Mouse (Mus musculus): Measurements from ENCODE around the gene Ugdh. TPM values are rescaled to one million over a fixed set of nuclear protein-coding genes. Genes with fewer than 3 reads are reported as not detected.

Ugdh gene
- polyA plus RNA-seq, 1 experiment, result 4.5 TPM

DNA sequence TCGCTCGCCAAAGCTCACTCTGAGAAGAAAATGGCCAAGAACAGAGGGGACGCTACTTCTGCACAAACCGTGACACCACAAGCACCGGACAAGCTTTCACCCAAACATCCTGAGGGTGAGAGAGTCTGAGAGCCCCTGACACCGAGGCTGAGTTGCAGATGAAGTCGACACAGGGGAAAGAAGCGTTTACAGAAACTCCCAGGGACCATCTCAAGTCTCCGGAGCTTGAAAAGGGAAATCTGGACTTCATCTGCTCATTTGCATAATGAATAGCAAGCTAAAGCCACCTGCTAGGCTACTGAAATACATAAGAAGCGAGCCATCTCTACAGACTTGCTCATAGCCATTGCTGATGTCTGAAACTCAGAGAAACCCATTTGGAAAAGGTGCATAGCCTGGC, 16.6 kb downstream of the Ugdh start:
- no peaks in the 10 kb centered on the region for H3K4me1 ChIP-seq (ENCODE audit: control insufficient read depth, insufficient read depth, insufficient read length)
- H3K36me3 ChIP-seq (ENCODE audit: control insufficient read depth, insufficient read depth, low read length), result peaks cover 23% of the 10 kb centered on the region
- WGBS, result 88% methylated on average over 10 of the region's 10 CpGs
- TF ChIP-seq POLR2A (IDR thresholded peaks at IDR 0.05; ENCODE audit: low read depth, low read length) (no peak), CTCF (IDR thresholded peaks at IDR 0.05; ENCODE audit: extremely low read depth, insufficient read depth, insufficient read length, insufficient replicate concordance) (no peak)
- no peaks in the 10 kb centered on the region for H3K27me3 ChIP-seq (ENCODE audit: control insufficient read depth, insufficient read depth, low read length)
- no peak for DNase-seq (ENCODE audit: low read depth in 1 of 2, low spot score in 2 of 2)
- no peak overlapping the region for H3K27ac ChIP-seq (ENCODE audit: insufficient read depth, low read length)
- H3K4me3 ChIP-seq (ENCODE audit: extremely low read depth, insufficient read depth, insufficient read length), result no peak overlapping the region

DNA sequence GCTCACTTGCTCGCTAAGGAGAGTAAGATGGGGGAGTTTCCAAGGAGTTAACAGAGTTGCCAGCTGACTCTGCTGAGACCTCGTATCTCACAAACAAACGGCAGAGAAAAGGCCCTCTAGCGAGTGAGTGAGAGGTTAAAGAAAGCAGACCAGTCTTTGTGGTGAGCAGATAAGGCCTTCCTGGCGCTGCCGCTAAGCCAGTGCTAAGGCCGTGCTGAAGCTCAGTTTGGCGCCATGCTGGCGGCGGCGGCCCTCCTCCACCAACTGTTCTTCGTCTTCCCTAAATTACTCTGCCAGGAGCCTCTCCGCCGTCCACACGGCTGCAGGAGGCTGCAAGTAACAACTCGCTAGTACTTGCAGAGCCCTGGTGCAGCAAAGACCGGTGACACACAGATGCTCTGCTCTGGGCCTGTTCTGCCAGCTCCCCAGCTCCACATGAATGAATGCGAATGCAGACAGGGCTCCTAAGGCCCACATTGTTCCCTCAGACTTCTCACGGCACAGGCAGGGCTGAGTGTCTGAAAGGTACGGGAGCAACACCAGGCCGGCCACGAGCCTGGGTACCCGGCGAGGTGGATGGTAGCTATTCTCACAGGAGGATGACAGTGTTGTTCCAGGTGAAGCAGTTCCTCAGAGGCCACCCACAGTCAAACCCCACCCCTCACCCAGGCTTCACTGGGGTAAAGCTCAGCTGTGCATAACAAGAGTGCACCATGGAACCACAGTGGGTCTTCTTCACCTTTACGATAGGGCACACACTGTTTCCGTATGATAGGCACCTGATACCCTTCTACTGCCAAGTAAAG, 19.9 kb downstream of the Ugdh start:
- TF ChIP-seq POLR2A (IDR thresholded peaks at IDR 0.05; ENCODE audit: low read depth, low read length) (no peak), CTCF (IDR thresholded peaks at IDR 0.05; ENCODE audit: extremely low read depth, insufficient read depth, insufficient read length, insufficient replicate concordance) (no peak)
- Histone ChIP-seq H3K27me3 (ENCODE audit: control insufficient read depth, insufficient read depth, low read length) (no peaks in the 10 kb centered on the region), H3K4me1 (ENCODE audit: control insufficient read depth, insufficient read depth, insufficient read length) (no peaks in the 10 kb centered on the region), H3K36me3 (ENCODE audit: control insufficient read depth, insufficient read depth, low read length) (peaks cover 20% of the 10 kb centered on the region), H3K4me3 (ENCODE audit: extremely low read depth, insufficient read depth, insufficient read length) (no peak overlapping the region), H3K27ac (ENCODE audit: insufficient read depth, low read length) (no peak overlapping the region)
- WGBS, result 83% methylated on average over 26 of the region's 26 CpGs
- DNase-seq (ENCODE audit: low read depth in 1 of 2, low spot score in 2 of 2), result no peak

DNA sequence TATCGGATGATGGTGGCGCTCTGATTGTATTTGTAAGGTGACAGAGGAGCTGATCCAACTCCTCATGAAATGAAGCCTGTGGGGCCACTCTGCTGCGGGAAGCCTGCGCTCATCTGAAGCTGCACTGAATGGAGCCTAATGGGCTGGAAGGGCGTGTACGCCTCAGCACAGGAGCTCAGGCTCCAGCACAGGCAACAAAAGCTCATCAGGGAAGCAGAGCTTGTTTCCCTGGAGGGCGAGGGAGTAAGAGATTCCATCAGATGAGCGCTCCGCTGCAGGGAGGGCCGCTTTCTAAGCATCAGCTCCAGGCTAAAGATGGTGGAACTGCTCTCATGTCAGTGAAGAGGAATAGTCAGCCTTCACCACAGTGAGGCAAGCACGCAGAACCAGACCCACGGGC, 27.8 kb downstream of the Ugdh start:
- WGBS, result 95% methylated on average over 12 of the region's 12 CpGs
- no peaks in the 10 kb centered on the region for H3K27me3 ChIP-seq (ENCODE audit: control insufficient read depth, insufficient read depth, low read length)
- H3K4me3 ChIP-seq (ENCODE audit: extremely low read depth, insufficient read depth, insufficient read length), result no peak overlapping the region
- peaks cover 19% of the 10 kb centered on the region for H3K36me3 ChIP-seq (ENCODE audit: control insufficient read depth, insufficient read depth, low read length)
- H3K4me1 ChIP-seq (ENCODE audit: control insufficient read depth, insufficient read depth, insufficient read length), result no peaks in the 10 kb centered on the region
- DNase-seq (ENCODE audit: low read depth in 1 of 2, low spot score in 2 of 2), result no peak
- no peak overlapping the region for H3K27ac ChIP-seq (ENCODE audit: insufficient read depth, low read length)
- TF ChIP-seq POLR2A (IDR thresholded peaks at IDR 0.05; ENCODE audit: low read depth, low read length) (no peak), CTCF (IDR thresholded peaks at IDR 0.05; ENCODE audit: extremely low read depth, insufficient read depth, insufficient read length, insufficient replicate concordance) (no peak)

DNA sequence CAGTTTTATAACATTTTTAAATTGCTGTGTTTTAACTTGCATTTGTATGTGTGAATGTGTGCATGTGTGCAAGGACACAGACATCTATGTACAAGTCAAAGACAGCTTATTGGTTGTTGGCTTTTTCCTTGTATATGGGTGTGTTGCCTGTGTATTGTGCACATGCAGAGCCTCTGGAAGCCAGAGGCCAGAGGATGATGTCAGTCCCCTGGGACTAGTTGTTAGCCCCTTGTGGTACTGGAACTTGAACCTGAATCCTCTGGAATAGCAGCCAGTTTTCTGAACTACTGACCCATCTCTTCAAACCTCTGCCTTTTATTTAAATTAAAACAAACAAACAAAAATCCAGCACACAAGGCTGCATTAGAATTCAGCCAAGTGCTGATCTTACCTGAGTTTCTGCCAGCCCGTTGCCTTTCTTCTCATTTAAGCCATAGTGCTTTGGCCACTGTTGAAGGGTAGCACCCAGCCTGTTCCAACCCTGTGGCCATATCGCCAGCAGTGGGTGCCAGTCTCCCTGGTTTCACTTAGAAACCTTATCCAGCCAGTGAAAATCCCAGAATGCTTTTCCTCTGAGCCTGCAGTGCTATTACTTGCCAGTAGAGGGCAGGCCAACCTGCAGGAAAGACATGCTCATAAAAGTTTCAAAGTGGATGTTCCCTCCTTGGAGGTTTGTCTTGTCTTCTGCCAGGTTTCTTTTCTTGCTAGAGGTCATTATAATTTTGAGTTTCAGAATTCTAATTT, 34.3 kb downstream of the Ugdh start:
- DNase-seq (ENCODE audit: low read depth in 1 of 2, low spot score in 2 of 2), result peak; percentile 62 to 66
- Histone ChIP-seq H3K4me1 (ENCODE audit: control insufficient read depth, insufficient read depth, insufficient read length) (no peaks in the 10 kb centered on the region), H3K36me3 (ENCODE audit: control insufficient read depth, insufficient read depth, low read length) (peaks cover 24% of the 10 kb centered on the region), H3K4me3 (ENCODE audit: extremely low read depth, insufficient read depth, insufficient read length) (no peak overlapping the region), H3K27me3 (ENCODE audit: control insufficient read depth, insufficient read depth, low read length) (no peaks in the 10 kb centered on the region), H3K27ac (ENCODE audit: insufficient read depth, low read length) (no peak overlapping the region)
- TF ChIP-seq CTCF (IDR thresholded peaks at IDR 0.05; ENCODE audit: extremely low read depth, insufficient read depth, insufficient read length, insufficient replicate concordance), result peak; percentile 79; the same call in 1 of the 2 replicates
- TF ChIP-seq POLR2A (IDR thresholded peaks at IDR 0.05; ENCODE audit: low read depth, low read length), result no peak
- WGBS, result 27% methylated on average over 2 of the region's 2 CpGs

DNA sequence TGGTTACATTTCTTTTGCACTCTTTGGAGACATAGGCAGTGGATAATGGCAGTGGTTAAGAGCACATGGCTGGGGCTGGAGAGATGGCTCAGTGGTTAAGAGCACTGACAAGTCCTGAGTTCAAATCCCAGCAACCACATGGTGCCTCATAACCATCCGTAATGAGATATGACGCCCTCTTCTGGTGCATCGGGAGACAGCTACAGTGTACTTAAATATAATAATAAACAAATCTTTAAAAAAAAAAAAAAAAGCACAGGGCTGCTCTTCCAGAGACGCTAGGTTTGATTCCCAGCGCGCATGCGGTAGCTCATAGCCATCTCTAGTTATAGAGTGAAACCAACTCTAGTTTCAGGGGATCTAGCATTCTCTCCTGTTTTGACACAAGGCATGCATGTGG, 41.3 kb downstream of the Ugdh start:
- WGBS, result 93% methylated on average over 7 of the region's 7 CpGs
- Histone ChIP-seq H3K27me3 (ENCODE audit: control insufficient read depth, insufficient read depth, low read length) (no peaks in the 10 kb centered on the region), H3K27ac (ENCODE audit: insufficient read depth, low read length) (no peak overlapping the region), H3K36me3 (ENCODE audit: control insufficient read depth, insufficient read depth, low read length) (peaks cover 16% of the 10 kb centered on the region), H3K4me3 (ENCODE audit: extremely low read depth, insufficient read depth, insufficient read length) (no peak overlapping the region), H3K4me1 (ENCODE audit: control insufficient read depth, insufficient read depth, insufficient read length) (peaks cover 7% of the 10 kb centered on the region; the same call in 1 of the 2 replicates)
- TF ChIP-seq CTCF (IDR thresholded peaks at IDR 0.05; ENCODE audit: extremely low read depth, insufficient read depth, insufficient read length, insufficient replicate concordance), result no peak
- no peak for TF ChIP-seq POLR2A (IDR thresholded peaks at IDR 0.05; ENCODE audit: low read depth, low read length)
- no peak for DNase-seq (ENCODE audit: low read depth in 1 of 2, low spot score in 2 of 2)

DNA sequence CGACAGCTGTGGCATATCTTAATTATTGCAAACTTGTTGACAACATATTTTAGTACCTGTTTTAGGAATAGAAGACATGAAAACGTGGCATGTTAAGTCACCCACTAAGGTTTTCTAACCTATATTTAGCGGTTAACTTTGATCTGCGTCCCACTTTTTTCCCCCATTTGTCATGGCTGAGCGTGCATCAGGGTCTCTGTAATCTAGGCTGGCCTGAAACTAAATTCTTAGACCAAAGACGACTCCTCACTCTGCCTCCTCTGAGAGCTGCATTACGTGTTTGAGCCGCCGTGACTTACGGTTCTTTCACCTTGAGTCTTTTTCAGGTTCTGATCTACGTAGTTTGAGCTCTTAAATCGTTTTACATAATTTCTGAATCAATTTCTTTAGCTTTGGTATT, 44.0 kb downstream of the Ugdh start:
- Histone ChIP-seq H3K36me3 (ENCODE audit: control insufficient read depth, insufficient read depth, low read length) (peaks cover 15% of the 10 kb centered on the region), H3K4me3 (ENCODE audit: extremely low read depth, insufficient read depth, insufficient read length) (peak overlapping the region; percentile 84), H3K27ac (ENCODE audit: insufficient read depth, low read length) (peak overlapping the region; percentile 49; the same call in 1 of the 2 replicates), H3K4me1 (ENCODE audit: control insufficient read depth, insufficient read depth, insufficient read length) (peaks cover 7% of the 10 kb centered on the region; the same call in 1 of the 2 replicates), H3K27me3 (ENCODE audit: control insufficient read depth, insufficient read depth, low read length) (no peaks in the 10 kb centered on the region)
- DNase-seq (ENCODE audit: low read depth in 1 of 2, low spot score in 2 of 2), result no peak
- TF ChIP-seq CTCF (IDR thresholded peaks at IDR 0.05; ENCODE audit: extremely low read depth, insufficient read depth, insufficient read length, insufficient replicate concordance) (no peak), POLR2A (IDR thresholded peaks at IDR 0.05; ENCODE audit: low read depth, low read length) (no peak)
- WGBS, result 3% methylated on average over 12 of the region's 12 CpGs

All from spleen, adult 2 months (tissue).